Mouse (Mus musculus) forebrain, embryonic 13.5 days (tissue): ENCODE data around the gene Rest. TPM values are rescaled to one million over a fixed set of nuclear protein-coding genes. Genes with fewer than 3 reads are reported as not detected.

Source experiments
- ATAC-seq: fragments of 200-750 bp; cut with Nextera tagmentation; 2 replicates; pipeline ENCODE4 v1.8.0; 2017
- H3K27ac ChIP-seq: fragments of 300-500 bp; sonication (generic); 2 replicates; pipeline ENCODE4 v1.5.1; 2015; ENCODE audit warnings: inconsistent platforms, mild to moderate bottlenecking, moderate library complexity
- H3K27me3 ChIP-seq: fragments of 300-500 bp; sonication (generic); 2 replicates; pipeline ENCODE4 v1.6.1; 2015; ENCODE audit warnings: mild to moderate bottlenecking, inconsistent platforms
- H3K36me3 ChIP-seq: fragments of 300-500 bp; sonication (generic); 2 replicates; pipeline ENCODE4 v1.6.1; 2015; ENCODE audit warnings: mild to moderate bottlenecking, inconsistent platforms; ENCODE audit not compliant: poor library complexity, severe bottlenecking
- H3K4me1 ChIP-seq: fragments of 300-500 bp; sonication (generic); 2 replicates; pipeline ENCODE4 v1.6.1; 2015; ENCODE audit warnings: inconsistent platforms
- H3K4me2 ChIP-seq: fragments of 300-500 bp; sonication (generic); 2 replicates; pipeline ENCODE4 v1.6.1; 2015; ENCODE audit warnings: inconsistent platforms, mild to moderate bottlenecking, moderate library complexity
- H3K4me3 ChIP-seq: fragments of 300-500 bp; sonication (generic); 2 replicates; pipeline ENCODE4 v1.5.1; 2015; ENCODE audit warnings: mild to moderate bottlenecking, inconsistent platforms
- H3K9ac ChIP-seq: fragments of 300-500 bp; sonication (generic); 2 replicates; pipeline ENCODE4 v1.6.1; 2015; ENCODE audit warnings: mild to moderate bottlenecking, inconsistent platforms
- H3K9me3 ChIP-seq: fragments of 300-500 bp; sonication (generic); replicated peaks from 2 replicates; pipeline ENCODE4 v1.6.1; 2016; ENCODE audit warnings: inconsistent platforms
- WGBS: fragments of 180-500 bp; shearing (Covaris S2); methylation state at CpG from one replicate; pipeline ENCODE4 v1.1.7; 2015; 5-methylcytosine and 5-hydroxymethylcytosine counted together
- polyA plus RNA-seq: library from polyadenylated mRNA; unstranded; fragments of >200 nt; fragmentation: Nextera tagmentation; extraction: Ambion mirVana; gene quantifications from 2 replicates; pipeline ENCODE4 v1.2.1, GENCODE M21; 2015

The Rest gene
- polyA plus RNA-seq, 1 experiment from 2014 or later: 11.1 TPM

DNA sequence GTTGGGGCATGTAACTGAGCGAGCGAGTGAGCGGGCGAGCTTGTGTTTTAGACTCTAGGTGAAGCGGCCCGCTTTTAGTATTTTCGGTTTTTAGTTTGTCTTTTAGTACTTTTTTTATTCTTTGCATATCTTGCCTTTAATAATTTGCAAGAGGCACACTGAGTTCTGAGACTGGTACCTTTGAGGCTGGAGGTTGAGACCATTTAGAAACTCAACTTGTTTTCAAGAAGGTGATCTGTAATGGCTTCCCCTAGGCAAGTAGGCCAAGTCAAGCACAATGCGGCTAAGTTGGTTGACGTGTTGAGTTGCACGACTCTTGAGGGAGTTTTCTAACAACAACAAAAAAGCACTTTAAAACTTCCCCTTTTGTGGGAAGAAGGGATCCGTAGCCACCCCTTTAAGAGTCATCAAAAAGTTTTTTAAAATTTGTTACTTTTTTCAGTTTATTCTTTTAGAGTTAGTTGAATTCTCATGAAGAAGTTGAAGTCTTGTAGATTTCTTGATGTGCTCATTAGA, 1.7 kb downstream of the Rest start:
- H3K4me1 ChIP-seq: peaks cover 18% of the 10 kb centered on the region
- under 1% methylated on average over 11 of the region's 11 CpGs for WGBS
- H3K4me2 ChIP-seq: peak overlapping the region; percentile 69
- H3K9me3 ChIP-seq: no peaks in the 10 kb centered on the region
- peak overlapping the region; percentile 87; the same call in 1 of the 2 replicates for H3K27ac ChIP-seq
- no peak for ATAC-seq
- H3K4me3 ChIP-seq: peak overlapping the region; percentile 80
- peaks cover 34% of the 10 kb centered on the region for H3K36me3 ChIP-seq
- no peaks in the 10 kb centered on the region for H3K27me3 ChIP-seq
- H3K9ac ChIP-seq: peak overlapping the region; percentile 85

DNA sequence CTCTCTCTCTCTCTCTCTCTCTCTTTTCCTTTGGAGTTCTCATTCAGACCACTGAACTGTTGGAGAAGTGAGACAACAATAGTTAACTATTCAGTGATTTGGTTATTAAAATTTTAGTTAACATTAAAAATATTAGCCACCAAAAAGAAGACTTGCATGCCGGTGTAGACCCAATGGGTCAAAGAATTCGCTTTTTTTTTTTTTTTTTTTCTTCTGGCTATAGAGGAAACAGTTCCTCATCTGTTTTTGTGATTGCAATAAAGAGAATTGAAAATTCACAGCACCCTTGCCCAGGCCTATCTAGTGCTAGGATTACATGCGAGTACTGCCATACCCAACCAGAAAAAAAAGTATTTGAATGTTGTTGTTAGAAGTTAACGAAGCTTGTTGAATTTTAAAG, 2.1 kb downstream of the Rest start:
- Histone ChIP-seq H3K4me2 (peak overlapping the region; percentile 69), H3K36me3 (peaks cover 34% of the 10 kb centered on the region), H3K9me3 (no peaks in the 10 kb centered on the region), H3K4me1 (peaks cover 15% of the 10 kb centered on the region), H3K9ac (0 out of 2 replicates have a peak overlapping the region, but pooled peaks have one; percentile 85), H3K27ac (no peak overlapping the region), H3K27me3 (no peaks in the 10 kb centered on the region), H3K4me3 (peak overlapping the region; percentile 80)
- WGBS: 57% methylated on average over 4 of the region's 4 CpGs
- ATAC-seq: no peak

DNA sequence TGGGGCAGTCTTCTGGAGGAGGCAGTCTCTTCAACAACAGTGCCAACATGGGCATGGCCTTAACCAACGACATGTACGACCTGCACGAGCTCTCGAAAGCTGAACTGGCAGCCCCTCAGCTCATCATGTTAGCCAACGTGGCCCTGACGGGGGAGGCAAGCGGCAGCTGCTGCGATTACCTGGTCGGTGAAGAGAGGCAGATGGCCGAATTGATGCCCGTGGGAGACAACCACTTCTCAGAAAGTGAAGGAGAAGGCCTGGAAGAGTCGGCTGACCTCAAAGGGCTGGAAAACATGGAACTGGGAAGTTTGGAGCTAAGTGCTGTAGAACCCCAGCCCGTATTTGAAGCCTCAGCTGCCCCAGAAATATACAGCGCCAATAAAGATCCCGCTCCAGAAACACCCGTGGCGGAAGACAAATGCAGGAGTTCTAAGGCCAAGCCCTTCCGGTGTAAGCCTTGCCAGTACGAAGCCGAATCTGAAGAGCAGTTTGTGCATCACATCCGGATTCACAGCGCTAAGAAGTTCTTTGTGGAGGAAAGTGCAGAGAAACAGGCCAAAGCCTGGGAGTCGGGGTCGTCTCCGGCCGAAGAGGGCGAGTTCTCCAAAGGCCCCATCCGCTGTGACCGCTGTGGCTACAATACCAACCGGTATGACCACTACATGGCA, 2.8 kb downstream of the Rest start:
- Histone ChIP-seq H3K27ac (no peak overlapping the region), H3K27me3 (no peaks in the 10 kb centered on the region), H3K9ac (no peak overlapping the region), H3K9me3 (no peaks in the 10 kb centered on the region), H3K4me2 (peak overlapping the region; percentile 69; the same call in 1 of the 2 replicates), H3K4me3 (no peak overlapping the region), H3K36me3 (peaks cover 40% of the 10 kb centered on the region), H3K4me1 (peaks cover 15% of the 10 kb centered on the region)
- WGBS: 93% methylated on average over 30 of the region's 30 CpGs
- no peak for ATAC-seq

DNA sequence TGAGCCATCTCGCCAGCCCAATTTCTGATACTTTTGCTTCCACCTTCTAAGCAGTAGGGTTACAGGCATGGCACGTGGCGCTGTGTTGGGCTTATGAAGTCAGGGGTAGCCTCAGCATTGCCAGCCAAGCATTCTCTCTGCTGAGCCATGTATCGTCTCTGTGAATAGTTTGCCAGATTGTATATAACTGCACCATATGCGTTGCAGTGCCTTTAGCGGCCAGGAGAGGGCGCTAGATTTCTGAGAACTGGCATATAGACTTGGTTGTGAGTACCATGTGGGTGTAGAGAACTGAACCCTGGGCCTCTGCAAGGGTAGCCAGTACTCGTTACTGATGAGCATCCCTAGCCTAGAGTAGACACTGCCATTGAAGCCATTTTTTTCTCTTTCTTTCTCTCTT, 4.1 kb downstream of the Rest start:
- WGBS: 79% methylated on average over 8 of the region's 8 CpGs
- no peak overlapping the region for H3K4me2 ChIP-seq
- ATAC-seq: no peak
- no peak overlapping the region for H3K9ac ChIP-seq
- H3K4me1 ChIP-seq: peaks cover 15% of the 10 kb centered on the region
- H3K27me3 ChIP-seq: no peaks in the 10 kb centered on the region
- no peak overlapping the region for H3K4me3 ChIP-seq
- H3K27ac ChIP-seq: no peak overlapping the region
- no peaks in the 10 kb centered on the region for H3K9me3 ChIP-seq
- peaks cover 51% of the 10 kb centered on the region for H3K36me3 ChIP-seq

DNA sequence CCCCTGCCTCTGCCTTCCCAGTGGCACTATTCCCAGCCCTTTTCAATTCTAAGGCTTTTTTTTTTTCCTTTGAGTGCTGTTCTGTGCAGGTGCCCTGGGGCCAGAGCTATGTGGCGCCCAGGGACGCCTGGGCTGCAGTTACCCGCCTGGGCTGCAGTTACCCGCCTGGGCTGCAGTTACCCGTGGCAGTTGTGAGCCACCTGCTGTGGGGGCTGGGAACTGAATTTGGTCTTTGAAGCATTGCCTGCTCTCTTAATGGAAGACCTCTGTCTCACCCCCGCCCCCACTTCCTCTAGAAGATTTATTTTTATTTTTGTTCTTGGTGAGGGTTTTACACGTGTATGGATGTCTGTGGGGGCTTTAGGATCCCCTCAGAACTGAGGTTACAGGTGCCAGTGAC, 7.9 kb downstream of the Rest start:
- no peak for ATAC-seq
- Histone ChIP-seq H3K9ac (no peak overlapping the region), H3K4me3 (no peak overlapping the region), H3K27ac (no peak overlapping the region), H3K4me2 (no peak overlapping the region), H3K4me1 (peaks cover 7% of the 10 kb centered on the region; the same call in 1 of the 2 replicates), H3K27me3 (no peaks in the 10 kb centered on the region), H3K9me3 (no peaks in the 10 kb centered on the region), H3K36me3 (peaks cover 79% of the 10 kb centered on the region)
- 78% methylated on average over 7 of the region's 7 CpGs for WGBS

DNA sequence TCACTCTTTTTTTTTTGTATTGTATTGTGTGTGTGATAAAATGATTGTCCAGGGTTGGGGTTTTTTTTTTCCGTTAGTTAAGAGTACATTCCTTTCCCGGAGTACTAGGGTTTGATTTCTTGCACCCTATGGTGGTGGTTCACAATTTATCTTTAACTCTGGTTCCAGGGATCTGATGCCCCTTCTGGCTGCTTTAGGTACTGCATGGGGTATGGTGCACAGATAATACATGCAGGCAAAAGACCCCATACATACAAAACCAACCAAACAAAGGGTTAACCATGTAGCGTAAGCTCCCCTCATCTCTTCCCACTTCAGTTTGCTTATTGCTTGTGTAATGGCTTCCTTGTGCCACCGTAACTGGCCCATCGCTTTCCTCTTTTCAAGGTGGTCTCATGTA, 10.7 kb downstream of the Rest start:
- Histone ChIP-seq H3K36me3 (peaks cover 69% of the 10 kb centered on the region), H3K4me3 (no peak overlapping the region), H3K9me3 (no peaks in the 10 kb centered on the region), H3K9ac (no peak overlapping the region), H3K27me3 (no peaks in the 10 kb centered on the region), H3K27ac (no peak overlapping the region), H3K4me2 (no peak overlapping the region), H3K4me1 (no peaks in the 10 kb centered on the region)
- no peak for ATAC-seq
- WGBS: 86% methylated on average over 5 of the region's 5 CpGs

DNA sequence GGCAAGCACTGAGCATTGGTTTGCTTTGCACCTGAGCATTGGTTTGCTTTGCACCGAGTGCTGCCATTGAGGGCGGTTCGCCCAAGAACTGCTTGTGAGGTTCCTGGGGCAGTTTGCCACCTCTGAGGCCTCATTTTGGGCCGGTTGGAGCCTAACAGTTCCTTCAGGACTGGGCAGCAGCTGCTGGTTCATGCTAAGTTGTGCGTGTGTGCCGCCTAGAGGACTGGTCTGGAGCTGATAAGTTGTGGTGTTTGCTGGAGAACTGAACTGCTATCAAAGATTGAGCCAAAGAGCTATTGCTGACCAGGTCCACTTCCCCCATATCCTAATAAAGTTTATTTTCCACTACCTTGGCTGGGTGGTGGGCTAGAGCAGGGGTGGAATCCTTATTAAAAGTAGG, 11.9 kb downstream of the Rest start:
- H3K27me3 ChIP-seq: no peaks in the 10 kb centered on the region
- no peak overlapping the region for H3K9ac ChIP-seq
- no peak for ATAC-seq
- H3K36me3 ChIP-seq: peaks cover 75% of the 10 kb centered on the region
- H3K9me3 ChIP-seq: no peaks in the 10 kb centered on the region
- H3K4me3 ChIP-seq: no peak overlapping the region
- 94% methylated on average over 6 of the region's 6 CpGs for WGBS
- no peaks in the 10 kb centered on the region for H3K4me1 ChIP-seq
- no peak overlapping the region for H3K4me2 ChIP-seq
- no peak overlapping the region for H3K27ac ChIP-seq

DNA sequence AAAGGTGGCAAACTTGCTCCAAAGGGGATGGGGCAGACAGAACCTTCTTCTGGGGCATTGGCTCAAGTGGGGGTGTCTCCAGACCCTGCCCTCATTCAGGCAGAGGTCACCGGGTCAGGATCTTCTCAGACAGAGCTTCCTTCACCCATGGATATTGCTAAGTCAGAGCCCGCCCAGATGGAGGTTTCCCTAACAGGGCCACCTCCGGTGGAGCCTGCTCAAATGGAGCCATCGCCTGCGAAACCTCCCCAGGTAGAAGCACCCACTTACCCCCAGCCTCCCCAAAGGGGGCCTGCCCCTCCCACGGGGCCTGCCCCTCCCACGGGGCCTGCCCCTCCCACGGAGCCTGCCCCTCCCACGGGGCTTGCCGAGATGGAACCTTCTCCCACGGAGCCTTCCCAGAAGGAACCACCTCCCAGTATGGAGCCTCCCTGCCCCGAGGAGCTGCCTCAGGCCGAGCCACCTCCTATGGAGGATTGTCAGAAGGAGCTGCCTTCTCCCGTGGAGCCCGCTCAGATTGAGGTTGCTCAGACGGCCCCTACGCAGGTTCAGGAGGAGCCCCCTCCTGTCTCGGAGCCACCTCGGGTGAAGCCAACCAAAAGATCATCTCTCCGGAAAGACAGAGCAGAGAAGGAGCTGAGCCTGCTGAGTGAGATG, 16.4 kb downstream of the Rest start:
- Histone ChIP-seq H3K9ac (no peak overlapping the region), H3K4me1 (no peaks in the 10 kb centered on the region), H3K36me3 (peaks cover 59% of the 10 kb centered on the region), H3K27ac (no peak overlapping the region), H3K27me3 (no peaks in the 10 kb centered on the region), H3K4me2 (no peak overlapping the region), H3K9me3 (no peaks in the 10 kb centered on the region), H3K4me3 (no peak overlapping the region)
- 90% methylated on average over 20 of the region's 20 CpGs for WGBS
- no peak for ATAC-seq

DNA sequence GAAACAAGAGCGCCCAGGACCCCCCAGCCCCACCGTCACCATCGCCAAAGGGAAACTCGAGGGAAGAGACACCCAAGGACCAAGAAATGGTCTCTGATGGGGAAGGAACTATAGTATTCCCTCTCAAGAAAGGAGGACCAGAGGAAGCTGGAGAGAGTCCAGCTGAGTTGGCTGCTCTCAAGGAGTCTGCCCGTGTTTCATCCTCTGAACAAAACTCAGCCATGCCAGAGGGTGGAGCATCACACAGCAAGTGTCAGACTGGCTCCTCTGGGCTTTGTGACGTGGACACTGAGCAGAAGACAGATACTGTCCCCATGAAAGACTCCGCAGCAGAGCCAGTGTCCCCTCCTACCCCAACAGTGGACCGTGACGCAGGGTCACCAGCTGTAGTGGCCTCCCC, 17.0 kb downstream of the Rest start:
- Histone ChIP-seq H3K4me3 (no peak overlapping the region), H3K9me3 (no peaks in the 10 kb centered on the region), H3K36me3 (peaks cover 60% of the 10 kb centered on the region), H3K4me2 (no peak overlapping the region), H3K4me1 (no peaks in the 10 kb centered on the region), H3K27ac (no peak overlapping the region), H3K27me3 (no peaks in the 10 kb centered on the region), H3K9ac (no peak overlapping the region)
- no peak for ATAC-seq
- WGBS: 87% methylated on average over 9 of the region's 9 CpGs

DNA sequence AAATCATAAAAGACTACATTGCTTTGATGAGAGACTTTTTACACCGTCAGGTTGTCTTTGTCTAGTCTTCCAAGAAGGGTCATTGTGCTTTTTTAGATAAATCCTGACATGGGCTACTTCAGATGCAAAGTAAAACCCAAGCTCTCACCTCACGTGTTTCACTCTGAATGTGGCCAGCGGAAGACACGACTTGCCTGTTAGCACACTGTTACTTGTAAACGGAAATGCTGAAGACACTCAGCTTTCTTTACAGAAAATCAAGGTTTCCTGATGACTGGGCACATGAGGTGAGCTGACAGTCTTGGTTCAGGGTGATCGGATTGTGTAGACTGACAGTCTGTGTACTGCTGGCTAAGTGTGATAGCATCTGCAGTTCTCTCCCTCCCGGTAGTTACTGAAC, 20.4 kb downstream of the Rest start:
- no peak overlapping the region for H3K9ac ChIP-seq
- peaks cover 77% of the 10 kb centered on the region for H3K36me3 ChIP-seq
- no peak overlapping the region for H3K4me3 ChIP-seq
- no peaks in the 10 kb centered on the region for H3K9me3 ChIP-seq
- H3K27ac ChIP-seq: no peak overlapping the region
- no peak for ATAC-seq
- WGBS: 80% methylated on average over 7 of the region's 7 CpGs
- H3K27me3 ChIP-seq: no peaks in the 10 kb centered on the region
- no peaks in the 10 kb centered on the region for H3K4me1 ChIP-seq
- no peak overlapping the region for H3K4me2 ChIP-seq

DNA sequence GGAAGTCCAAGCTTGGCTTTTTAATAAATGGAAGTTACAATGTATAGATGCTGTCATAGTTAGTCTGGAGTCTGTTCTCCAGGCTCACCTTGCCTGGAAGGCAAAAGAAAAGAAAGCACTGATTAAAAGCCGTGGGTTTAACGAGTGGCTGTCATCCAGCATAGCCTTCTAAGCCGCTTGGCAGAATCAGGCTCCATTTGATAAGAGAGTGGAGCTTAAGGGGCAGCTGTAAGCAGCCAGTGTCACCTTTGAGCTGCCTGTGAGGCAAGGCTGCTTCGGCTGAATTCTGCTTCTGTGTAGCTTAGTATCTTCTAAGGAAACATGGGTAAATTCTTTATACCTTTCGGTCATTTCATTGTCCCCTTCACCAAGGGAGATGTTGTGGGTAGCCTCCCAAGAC, 21.6 kb downstream of the Rest start:
- Histone ChIP-seq H3K9me3 (no peaks in the 10 kb centered on the region), H3K4me2 (no peak overlapping the region), H3K27me3 (no peaks in the 10 kb centered on the region), H3K36me3 (peaks cover 75% of the 10 kb centered on the region), H3K4me1 (no peaks in the 10 kb centered on the region), H3K4me3 (no peak overlapping the region), H3K27ac (no peak overlapping the region), H3K9ac (no peak overlapping the region)
- WGBS: 71% methylated on average over 5 of the region's 5 CpGs
- ATAC-seq: no peak

DNA sequence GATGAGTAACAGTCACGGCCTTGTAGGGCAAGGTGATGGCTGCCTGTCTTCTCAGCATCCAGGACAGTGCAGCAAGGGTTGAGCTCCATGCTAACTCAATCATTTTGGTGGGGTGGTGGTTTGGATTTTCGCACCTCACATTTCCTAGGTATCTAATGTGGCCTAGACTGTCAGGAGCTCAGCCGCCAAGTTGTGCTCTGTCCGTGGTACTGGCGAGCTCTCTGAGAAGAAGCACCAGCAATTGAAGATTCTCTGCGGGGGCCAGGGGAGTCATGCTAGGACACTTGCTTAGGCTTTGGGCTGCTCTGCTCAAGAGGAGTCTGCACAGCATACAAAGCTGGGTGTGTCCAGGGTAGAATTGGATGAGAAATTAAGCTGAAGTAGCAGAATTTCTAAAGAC, 22.6 kb downstream of the Rest start:
- no peak overlapping the region for H3K4me3 ChIP-seq
- peaks cover 75% of the 10 kb centered on the region for H3K36me3 ChIP-seq
- no peak overlapping the region for H3K4me2 ChIP-seq
- ATAC-seq: no peak
- no peaks in the 10 kb centered on the region for H3K27me3 ChIP-seq
- no peaks in the 10 kb centered on the region for H3K4me1 ChIP-seq
- no peaks in the 10 kb centered on the region for H3K9me3 ChIP-seq
- no peak overlapping the region for H3K9ac ChIP-seq
- WGBS: 81% methylated on average over 6 of the region's 6 CpGs
- H3K27ac ChIP-seq: no peak overlapping the region
